Mouse (Mus musculus) natural killer cell, adult 2 months (primary cell): ENCODE results near the gene Anks3.
A peak's percentile ranks its signal among the peaks of the same experiment; 100 is the strongest.

Experiments used
- DNase-seq, 2 experiments: peaks; one replicate each; pipeline ENCODE4 v3.0.0; 2022; ENCODE audit warnings: low spot score in 2 of 2

The Anks3 gene

DNA sequence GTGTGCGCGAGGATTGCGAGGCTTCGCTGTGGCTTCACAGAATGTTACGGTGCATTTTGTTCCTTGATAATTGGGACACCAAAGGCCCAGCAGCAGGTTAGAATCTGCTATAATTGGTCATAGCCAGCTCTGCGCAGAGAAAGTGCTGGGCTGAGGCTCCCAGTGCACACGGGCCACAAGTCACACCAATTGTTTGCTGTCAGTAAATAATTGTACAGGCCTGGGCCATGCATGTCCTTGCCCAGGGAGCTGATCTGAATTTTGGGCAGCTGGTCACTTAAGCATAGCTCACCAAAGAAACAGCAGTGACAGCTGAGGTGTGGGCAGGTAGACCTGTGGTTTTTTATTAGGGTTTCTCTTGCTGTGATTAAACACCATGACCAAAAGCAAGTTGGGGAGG, 36.0 kb downstream of the Anks3 start:
- DNase-seq = no peak

- no peak for DNase-seq
These were observed 40.0 kb downstream of the Anks3 start for GRCm38 (mm10) chr16:4923996-4924395.

- DNase-seq = peak in 1 of 2 experiments; percentile 12
These were observed 41.5 kb downstream of the Anks3 start for GRCm38 (mm10) chr16:4922481-4922880.

DNA sequence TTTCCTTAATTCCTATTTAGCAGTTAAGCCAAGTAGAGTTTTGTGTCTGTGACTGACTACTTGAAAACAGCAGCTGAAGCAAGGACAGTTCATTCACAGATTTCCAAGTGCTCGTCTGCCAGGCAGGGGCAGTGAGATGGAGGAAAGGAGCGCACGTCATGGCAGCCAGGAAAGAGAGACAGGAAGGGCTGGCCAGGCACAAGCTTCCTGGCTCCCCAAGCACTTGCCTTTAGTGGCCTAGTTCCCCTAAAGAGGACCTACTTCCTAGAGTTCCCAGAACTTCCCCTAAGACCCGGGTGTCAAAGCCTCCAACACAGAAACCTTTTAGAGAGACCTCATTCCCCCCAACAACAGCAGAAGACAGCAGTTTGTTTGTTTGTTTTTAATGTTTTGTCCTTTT, 43.4 kb downstream of the Anks3 start:
- DNase-seq = no peak

DNA sequence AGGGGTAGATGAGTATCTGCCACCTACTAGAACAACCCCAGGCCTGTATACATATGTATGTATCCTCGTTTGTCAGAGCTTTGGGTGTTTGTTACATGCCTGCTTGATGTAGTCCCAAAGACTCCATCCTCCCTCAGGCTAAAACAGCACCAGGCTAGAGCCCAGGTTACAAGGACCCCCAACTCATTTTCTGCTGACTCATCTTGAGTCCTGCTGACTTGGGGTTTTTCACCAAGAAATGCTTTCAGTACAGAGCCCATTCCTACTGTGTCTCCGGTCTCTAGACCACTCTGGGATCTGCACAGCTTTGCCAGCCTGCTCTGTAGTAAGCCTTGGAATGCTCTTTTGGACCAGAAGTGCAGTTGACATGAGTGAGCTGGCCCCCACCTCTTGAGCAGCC, 47.4 kb downstream of the Anks3 start:
- no peak for DNase-seq

GRCm38 (mm10) chr16:4915931-4916330, 48.1 kb downstream of the Anks3 start:
- no peak for DNase-seq

GRCm38 (mm10) chr16:4913783-4914735, 49.9 kb downstream of the Anks3 start:
- DNase-seq = peak; percentile 72 to 84

- peak; percentile 10 to 44 for DNase-seq
These were observed 50.9 kb downstream of the Anks3 start for GRCm38 (mm10) chr16:4912907-4913782.

DNA sequence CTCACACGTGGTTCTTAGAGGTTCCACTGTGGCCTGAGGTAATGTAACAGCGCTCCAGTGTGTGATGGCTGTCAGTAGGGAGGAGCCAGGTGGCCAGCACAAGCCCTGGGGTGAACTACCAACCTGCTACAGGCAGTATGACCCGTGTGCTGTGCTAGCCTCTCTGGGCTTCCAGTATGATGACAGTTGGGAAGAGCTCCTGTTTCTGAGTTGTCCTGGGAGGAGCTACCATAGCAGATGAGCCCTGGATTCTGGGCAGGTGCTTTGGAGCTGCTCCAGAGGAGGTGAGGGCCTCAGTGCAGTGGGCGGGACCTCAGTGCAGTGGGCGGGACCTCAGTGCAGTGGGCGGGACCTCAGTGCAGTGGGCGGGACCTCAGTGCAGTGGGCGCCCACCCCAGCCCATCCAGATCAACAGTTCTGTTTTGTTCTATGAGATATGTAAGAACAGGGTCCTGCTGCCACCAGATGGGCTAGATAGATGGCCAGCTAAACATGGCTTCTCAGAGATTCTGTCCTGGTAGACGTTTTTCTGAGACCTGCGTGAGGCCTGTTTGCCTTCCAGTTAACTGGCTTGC, 51.8 kb downstream of the Anks3 start:
- DNase-seq = peak; percentile 26 to 55

DNA sequence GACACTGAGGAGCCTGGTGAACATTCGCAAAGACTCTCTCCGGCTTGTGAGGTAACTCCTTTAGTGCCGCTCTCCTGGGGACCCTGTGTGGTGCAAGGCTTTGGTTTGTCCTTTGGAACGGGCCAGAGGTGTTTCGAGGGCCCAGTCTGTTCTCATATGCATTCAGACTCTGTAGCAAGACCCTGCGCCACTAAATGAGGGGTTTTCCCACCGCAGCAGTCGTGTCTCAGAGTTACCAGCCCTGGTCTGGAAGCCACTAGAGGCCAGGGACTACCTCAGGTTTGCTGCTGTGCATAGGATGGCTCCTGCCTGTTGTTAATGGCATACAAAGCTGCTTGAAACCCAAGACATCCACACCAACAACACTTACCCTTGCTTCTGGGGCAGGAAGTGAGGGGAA, 53.2 kb downstream of the Anks3 start:
- no peak for DNase-seq

GRCm38 (mm10) chr16:4909745-4910144, 54.3 kb downstream of the Anks3 start:
- peak in 1 of 2 experiments; percentile 26 for DNase-seq

GRCm38 (mm10) chr16:4907972-4908371, 56.0 kb downstream of the Anks3 start:
- peak in 1 of 2 experiments; percentile 60 for DNase-seq

DNA sequence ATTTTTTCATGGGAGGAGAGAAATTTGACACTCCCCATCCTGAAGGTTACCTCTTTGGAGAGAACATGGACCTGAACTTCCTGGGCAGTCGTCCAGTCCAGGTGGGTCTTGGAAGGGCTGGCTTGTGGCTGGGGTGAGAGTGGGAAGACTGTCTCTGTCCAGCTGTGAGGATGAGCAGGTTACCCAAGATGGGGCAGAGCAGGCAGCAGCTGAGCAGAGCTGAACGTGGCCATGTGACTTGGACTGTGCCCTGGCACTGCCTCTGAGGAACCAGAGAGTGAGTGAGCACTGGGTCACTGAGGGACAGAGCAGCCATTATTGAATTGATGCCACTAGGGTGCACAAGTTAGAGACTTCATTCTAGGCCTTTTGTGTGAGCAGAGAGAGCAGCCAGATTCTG, 56.6 kb downstream of the Anks3 start:
- DNase-seq = no peak

DNA sequence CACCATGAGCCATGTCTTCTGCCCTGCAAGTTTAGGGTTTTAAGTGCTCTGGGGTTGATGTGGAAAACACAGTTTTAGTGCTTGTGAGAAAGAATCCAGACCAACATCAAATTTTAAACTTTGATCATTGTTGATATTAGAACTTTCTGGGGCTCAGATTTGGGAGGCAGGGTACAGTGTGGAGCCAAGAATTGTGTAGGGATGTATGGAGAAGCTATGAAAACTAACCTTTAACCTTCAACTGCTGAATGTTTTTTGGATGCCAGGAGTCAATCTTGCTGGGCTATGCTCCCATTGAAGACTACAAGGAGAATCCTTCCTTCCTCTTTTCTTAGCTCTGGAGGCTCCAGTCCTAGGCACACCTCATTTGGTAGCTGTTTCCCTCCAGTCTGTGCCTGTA, 57.4 kb downstream of the Anks3 start:
- no peak for DNase-seq

DNA sequence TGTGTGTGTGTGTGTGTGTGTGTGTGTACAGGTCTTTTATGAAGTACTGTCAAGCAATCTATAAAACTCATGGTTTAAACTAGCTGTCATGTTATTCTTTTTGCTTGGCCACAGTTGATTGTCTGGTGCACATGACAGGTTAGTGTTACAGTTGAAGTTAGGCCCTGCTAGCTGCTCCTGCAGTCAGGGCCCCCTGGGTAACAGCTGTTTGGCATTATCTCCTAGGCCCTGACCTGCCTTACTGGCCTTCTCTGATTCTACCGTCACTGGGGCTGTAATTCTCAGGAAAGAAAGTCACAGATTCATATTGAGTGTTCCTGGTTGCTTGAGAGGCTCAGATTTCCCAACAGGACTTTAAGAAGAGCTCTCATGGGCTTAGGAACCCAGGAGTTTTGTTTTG, 58.4 kb downstream of the Anks3 start:
- no peak for DNase-seq

DNA sequence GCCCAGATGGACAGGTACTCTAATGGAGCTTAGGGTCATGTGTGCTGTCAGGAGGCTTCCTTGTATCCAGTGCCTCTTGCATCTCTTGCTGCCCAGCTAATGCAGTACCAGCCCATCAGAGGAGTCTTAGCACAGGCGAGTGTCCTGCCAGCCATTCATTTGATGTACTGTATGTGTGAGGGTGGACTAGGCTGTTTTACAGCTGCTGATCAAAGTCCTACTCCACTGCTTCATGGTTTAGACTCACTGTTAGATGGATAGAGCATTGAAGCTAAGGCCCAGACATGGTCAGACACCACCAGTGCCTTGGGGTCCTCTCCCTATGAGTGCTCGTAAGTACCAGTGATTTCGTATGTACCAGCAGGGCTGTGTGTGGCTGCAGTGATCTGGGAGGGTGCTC, 59.1 kb downstream of the Anks3 start:
- DNase-seq = no peak

- DNase-seq = no peak
These were observed 60.4 kb downstream of the Anks3 start for GRCm38 (mm10) chr16:4903491-4904102.

- no peak for DNase-seq
These were observed 61.6 kb downstream of the Anks3 start for GRCm38 (mm10) chr16:4902390-4902789.

DNA sequence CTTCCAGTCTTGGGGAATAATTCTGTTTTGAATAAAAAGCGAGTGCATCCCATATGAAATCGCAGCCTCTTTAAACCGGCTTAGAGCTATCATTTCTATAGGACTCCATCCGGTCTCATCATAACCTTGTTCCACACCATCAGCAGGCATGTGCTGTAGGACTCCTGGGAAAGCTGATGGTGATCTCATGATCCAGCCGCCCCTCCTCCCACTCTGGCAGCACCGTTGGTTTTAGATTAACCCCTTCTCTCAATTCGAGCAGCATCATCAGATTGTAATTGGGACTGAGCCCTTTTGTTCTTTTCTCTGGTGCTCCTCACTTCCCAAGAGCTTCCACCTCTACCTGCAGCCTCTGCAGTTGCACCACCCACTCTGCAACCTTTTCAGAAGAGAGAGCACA, 62.8 kb downstream of the Anks3 start:
- DNase-seq = no peak

GRCm38 (mm10) chr16:4899711-4900110, 64.3 kb downstream of the Anks3 start:
- no peak for DNase-seq

DNA sequence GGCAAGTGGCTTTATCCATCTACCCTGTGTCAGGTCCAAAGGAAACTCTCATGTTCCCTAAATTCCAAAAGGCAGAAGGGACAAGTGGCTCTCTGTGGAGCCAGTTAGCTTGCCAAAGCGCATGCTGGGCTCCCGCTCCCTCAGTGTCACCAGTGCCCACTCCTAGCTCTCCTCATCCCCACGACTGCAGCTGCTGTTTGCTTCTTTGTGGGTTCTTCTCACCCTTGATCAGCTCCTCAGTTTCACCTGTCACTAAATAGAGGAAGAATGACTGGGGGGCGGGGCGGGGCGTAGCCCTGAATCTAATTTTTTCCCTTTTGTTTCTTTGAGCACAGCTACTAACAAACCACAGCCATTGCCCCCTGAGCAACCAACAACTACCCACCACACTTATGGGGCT, 65.1 kb downstream of the Anks3 start:
- DNase-seq = peak in 1 of 2 experiments; percentile 55
